ENCODE assay signal across 18 mouse cellular contexts in the genomic region with DNA sequence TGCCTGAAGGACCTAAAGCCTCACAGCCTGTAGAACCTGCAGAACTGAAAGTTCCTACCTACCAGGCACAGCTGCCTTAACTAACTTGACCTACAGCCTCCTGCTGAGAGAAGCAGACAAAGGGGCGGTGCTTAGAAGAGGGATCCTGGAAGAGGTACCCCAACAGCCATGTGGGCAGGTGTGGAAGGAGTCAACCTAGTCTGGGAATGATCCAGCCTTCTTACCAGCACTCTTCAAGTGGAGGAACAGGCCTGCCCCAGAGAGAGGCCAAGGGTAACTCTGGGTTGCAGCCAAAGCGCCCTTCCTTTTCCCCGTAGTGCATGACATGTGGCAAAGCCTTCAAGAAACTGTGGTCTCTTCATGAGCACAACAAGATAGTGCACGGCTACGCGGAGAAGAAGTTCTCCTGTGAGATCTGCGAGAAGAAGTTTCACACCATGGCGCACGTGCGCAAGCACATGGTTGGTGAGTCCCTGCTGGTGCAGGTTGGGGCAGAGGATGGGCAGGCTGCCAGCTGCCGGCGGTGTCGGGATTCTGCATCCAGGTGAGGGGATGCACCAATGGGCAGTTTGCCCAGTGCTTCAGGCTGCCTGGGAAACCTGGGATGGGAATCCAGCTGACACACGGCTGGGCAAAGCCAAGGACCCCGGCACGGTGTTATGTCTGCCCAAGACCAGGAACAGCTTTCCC. TPM values are rescaled to one million over a fixed set of nuclear protein-coding genes. Genes with fewer than 3 reads are reported as not detected.
DNase-seq lines count a peak whose midpoint lies in the region; ATAC-seq and TF ChIP-seq lines count a peak whose summit lies in the region.
"Had no signal": no experiment of that assay in that cellular context is flagged by ENCODE, and none has a peak within 500 bp of the region (broad histone marks: within the 10 kb centered on the region; RNA-seq: fewer than 3 reads in every experiment).

No protein-coding gene starts in this region.

- H3K9ac ChIP-seq in lung, embryonic 14.5 days = no peak overlapping the region
- H3K9ac ChIP-seq: embryonic facial prominence, embryonic 13.5 days; liver, embryonic 15.5 days; neural tube, embryonic 12.5 days had no signal

- peaks cover 74% of the 10 kb centered on the region for H3K36me3 ChIP-seq in heart, embryonic 10.5 days
- peaks cover 76% of the 10 kb centered on the region for H3K36me3 ChIP-seq in embryonic facial prominence, embryonic 10.5 days (replicated peaks)
- H3K36me3 ChIP-seq in lung, embryonic 14.5 days (ENCODE audit: insufficient read depth) = peaks cover 69% of the 10 kb centered on the region
- peaks cover 73% of the 10 kb centered on the region for H3K36me3 ChIP-seq in hindbrain, embryonic 10.5 days
- H3K36me3 ChIP-seq: liver, embryonic 15.5 days had no signal

- ATAC-seq in lung, embryonic 14.5 days (ENCODE audit: insufficient read depth) = no peak

- no peaks in the 10 kb centered on the region for H3K9me3 ChIP-seq in heart, embryonic 10.5 days
- no peaks in the 10 kb centered on the region for H3K9me3 ChIP-seq in embryonic facial prominence, embryonic 10.5 days
- H3K9me3 ChIP-seq in lung, embryonic 14.5 days (ENCODE audit: low read depth, low read length) = no peaks in the 10 kb centered on the region
- no peaks in the 10 kb centered on the region for H3K9me3 ChIP-seq in hindbrain, embryonic 10.5 days
- H3K9me3 ChIP-seq: embryonic facial prominence, embryonic 13.5 days; forebrain, embryonic 10.5 days; liver, embryonic 15.5 days; neural tube, embryonic 12.5 days had no signal

- H3K4me3 ChIP-seq in heart, embryonic 10.5 days = no peak overlapping the region
- no peak overlapping the region for H3K4me3 ChIP-seq in embryonic facial prominence, embryonic 10.5 days
- H3K4me3 ChIP-seq in lung, embryonic 14.5 days (ENCODE audit: low read depth, low read length) = no peak overlapping the region
- no peak overlapping the region for H3K4me3 ChIP-seq in hindbrain, embryonic 10.5 days
- H3K4me3 ChIP-seq: embryonic facial prominence, embryonic 13.5 days; forebrain, embryonic 10.5 days; liver, embryonic 15.5 days; neural tube, embryonic 12.5 days had no signal

- no peak for DNase-seq in heart, embryonic 10.5 days (ENCODE audit: low spot score)
- DNase-seq in heart, adult 9 months (ENCODE audit: low spot score in 2 of 2) = no peak
- no peak for DNase-seq in embryonic facial prominence, embryonic 10.5 days (ENCODE audit: low spot score)
- DNase-seq in lung, embryonic 14.5 days = peak; percentile 15
- DNase-seq in lung, postnatal 4 days = peak; percentile 28 to 61
- no peak for DNase-seq in hindbrain, embryonic 10.5 days (ENCODE audit: low spot score)
- DNase-seq in kidney, postnatal 14 days = no peak
- DNase-seq: adrenal gland, postnatal 10 days; gastrocnemius, postnatal 10 days; heart, postnatal 10 days; kidney, adult 2 months; kidney, postnatal 25 days; right cerebral cortex, postnatal 25 days had no signal

- WGBS in heart, embryonic 10.5 days = 90% methylated on average over 16 of the region's 16 CpGs
- 96% methylated on average over 16 of the region's 16 CpGs for WGBS in embryonic facial prominence, embryonic 10.5 days
- 81% methylated on average over 16 of the region's 16 CpGs for WGBS in lung, embryonic 14.5 days
- WGBS in hindbrain, embryonic 10.5 days = 94% methylated on average over 16 of the region's 16 CpGs

- H3K4me2 ChIP-seq in lung, embryonic 14.5 days = no peak overlapping the region
- H3K4me2 ChIP-seq: embryonic facial prominence, embryonic 13.5 days; liver, embryonic 15.5 days; neural tube, embryonic 12.5 days had no signal

- H3K4me1 ChIP-seq in heart, embryonic 10.5 days = peaks cover 28% of the 10 kb centered on the region
- peaks cover 33% of the 10 kb centered on the region for H3K4me1 ChIP-seq in embryonic facial prominence, embryonic 10.5 days
- 0 out of 2 replicates have a peak, but pooled peaks cover 3% of the 10 kb centered on the region for H3K4me1 ChIP-seq in lung, embryonic 14.5 days (ENCODE audit: insufficient read depth)
- H3K4me1 ChIP-seq in hindbrain, embryonic 10.5 days (replicated peaks) = peaks cover 25% of the 10 kb centered on the region

- no peaks in the 10 kb centered on the region for H3K27me3 ChIP-seq in heart, embryonic 10.5 days (ENCODE audit: insufficient read depth, poor library complexity, severe bottlenecking)
- H3K27me3 ChIP-seq in embryonic facial prominence, embryonic 10.5 days (replicated peaks; ENCODE audit: low read depth, poor library complexity, severe bottlenecking) = no peaks in the 10 kb centered on the region
- no peaks in the 10 kb centered on the region for H3K27me3 ChIP-seq in lung, embryonic 14.5 days (ENCODE audit: insufficient read depth, low read length)
- no peaks in the 10 kb centered on the region for H3K27me3 ChIP-seq in hindbrain, embryonic 10.5 days (ENCODE audit: insufficient read depth, poor library complexity, severe bottlenecking)
- H3K27me3 ChIP-seq: embryonic facial prominence, embryonic 13.5 days; neural tube, embryonic 12.5 days had no signal

- 0 out of 2 replicates have a peak overlapping the region, but pooled peaks have one; percentile 22 for H3K27ac ChIP-seq in heart, embryonic 10.5 days
- H3K27ac ChIP-seq in embryonic facial prominence, embryonic 10.5 days (replicated peaks) = 0 out of 2 replicates have a peak overlapping the region, but pooled peaks have one; percentile 3
- H3K27ac ChIP-seq in lung, embryonic 14.5 days (ENCODE audit: low read depth) = no peak overlapping the region
- H3K27ac ChIP-seq in hindbrain, embryonic 10.5 days = no peak overlapping the region
- H3K27ac ChIP-seq: embryonic facial prominence, embryonic 13.5 days; forebrain, embryonic 10.5 days; liver, embryonic 15.5 days; neural tube, embryonic 12.5 days; stomach, postnatal 0 days had no signal

- TF ChIP-seq CTCF in lung, embryonic 14.5 days (IDR thresholded peaks at IDR 0.05; ENCODE audit: low read depth) = no peak

RNA-seq across cellular contexts. Expression of gene Zfp651, which starts 6.2 kb away (rescaled TPM):
- polyA plus RNA-seq in heart, embryonic 10.5 days (2016; fragmentation: Nextera tagmentation; extraction: Ambion mirVana) = 6.3 and 7.2 TPM in 2 replicates
- 5.3 and 6.4 TPM in 2 replicates for polyA plus RNA-seq in embryonic facial prominence, embryonic 10.5 days (2016; fragmentation: Nextera tagmentation; extraction: Ambion mirVana)
- polyA plus RNA-seq in lung, embryonic 14.5 days (2014; fragmentation: Nextera tagmentation; extraction: Ambion mirVana) = 13.6 and 13.8 TPM in 2 replicates
- polyA plus RNA-seq in hindbrain, embryonic 10.5 days (2016; fragmentation: Nextera tagmentation; extraction: Ambion mirVana) = 5.5 and 8.4 TPM in 2 replicates

RNA-seq across cellular contexts. Expression of gene Klhl40, which starts 12.1 kb away (rescaled TPM):
- 0.36 and 0.38 TPM in 2 replicates for polyA plus RNA-seq in heart, embryonic 10.5 days (2016; fragmentation: Nextera tagmentation; extraction: Ambion mirVana)
- polyA plus RNA-seq in embryonic facial prominence, embryonic 10.5 days (2016; fragmentation: Nextera tagmentation; extraction: Ambion mirVana) = 0.17 and 0.26 TPM in 2 replicates
- polyA plus RNA-seq in lung, embryonic 14.5 days (2014; fragmentation: Nextera tagmentation; extraction: Ambion mirVana) = 0.17 and 0.30 TPM in 2 replicates
- polyA plus RNA-seq in hindbrain, embryonic 10.5 days (2016; fragmentation: Nextera tagmentation; extraction: Ambion mirVana) = 0.06 and 0.16 TPM in 2 replicates

RNA-seq across cellular contexts. Expression of gene Hhatl, which starts 27.0 kb away (rescaled TPM):
- 0.84 and 2.0 TPM in 2 replicates for polyA plus RNA-seq in heart, embryonic 10.5 days (2016; fragmentation: Nextera tagmentation; extraction: Ambion mirVana)
- polyA plus RNA-seq in embryonic facial prominence, embryonic 10.5 days (2016; fragmentation: Nextera tagmentation; extraction: Ambion mirVana) = not detected in 2 replicates
- polyA plus RNA-seq in lung, embryonic 14.5 days (2014; fragmentation: Nextera tagmentation; extraction: Ambion mirVana) = 0.34 and 0.91 TPM in 2 replicates
- not detected in 2 replicates for polyA plus RNA-seq in hindbrain, embryonic 10.5 days (2016; fragmentation: Nextera tagmentation; extraction: Ambion mirVana)
- polyA plus RNA-seq: forebrain, embryonic 10.5 days; neural tube, embryonic 12.5 days had no signal

RNA-seq across cellular contexts. Expression of gene Nktr, which starts 46.3 kb away (rescaled TPM):
- polyA plus RNA-seq in heart, embryonic 10.5 days (2016; fragmentation: Nextera tagmentation; extraction: Ambion mirVana) = 48.7 and 49.8 TPM in 2 replicates
- 61.2 and 62.9 TPM in 2 replicates for polyA plus RNA-seq in embryonic facial prominence, embryonic 10.5 days (2016; fragmentation: Nextera tagmentation; extraction: Ambion mirVana)
- polyA plus RNA-seq in lung, embryonic 14.5 days (2014; fragmentation: Nextera tagmentation; extraction: Ambion mirVana) = 70.4 and 74.2 TPM in 2 replicates
- polyA plus RNA-seq in hindbrain, embryonic 10.5 days (2016; fragmentation: Nextera tagmentation; extraction: Ambion mirVana) = 45.9 and 57.6 TPM in 2 replicates

RNA-seq across cellular contexts. Expression of gene Ss18l2, which starts 55.2 kb away (rescaled TPM):
- 115 and 138 TPM in 2 replicates for polyA plus RNA-seq in heart, embryonic 10.5 days (2016; fragmentation: Nextera tagmentation; extraction: Ambion mirVana)
- polyA plus RNA-seq in embryonic facial prominence, embryonic 10.5 days (2016; fragmentation: Nextera tagmentation; extraction: Ambion mirVana) = 91.0 and 92.4 TPM in 2 replicates
- polyA plus RNA-seq in lung, embryonic 14.5 days (2014; fragmentation: Nextera tagmentation; extraction: Ambion mirVana) = 105 and 109 TPM in 2 replicates
- 103 and 112 TPM in 2 replicates for polyA plus RNA-seq in hindbrain, embryonic 10.5 days (2016; fragmentation: Nextera tagmentation; extraction: Ambion mirVana)

Comparison
In these comparisons a context has a peak if more than half of its experiments do, and no peak if none do; other contexts are left out.
1. DNase-seq: peak in lung, embryonic 14.5 days (single experiment) and lung, postnatal 4 days (2 of 2); none in heart, embryonic 10.5 days (single experiment), heart, adult 9 months (0 of 2), embryonic facial prominence, embryonic 10.5 days (single experiment), hindbrain, embryonic 10.5 days (single experiment) and kidney, postnatal 14 days (single experiment).
2. H3K27ac ChIP-seq: peak in heart, embryonic 10.5 days (single experiment) and embryonic facial prominence, embryonic 10.5 days (single experiment); none in lung, embryonic 14.5 days (single experiment) and hindbrain, embryonic 10.5 days (single experiment).